Mouse (Mus musculus): Measurements from ENCODE around the gene Calm1. TPM values are rescaled to one million over a fixed set of nuclear protein-coding genes. Genes with fewer than 3 reads are reported as not detected.

Calm1 gene
- total and polyA plus RNA-seq, 3 experiments = 450 to 750 (median 627) TPM

GRCm38 (mm10) chr12:100186376-100186775 is 12.9 kb upstream of the Calm1 start:
- peaks cover 0 to 22% of the 10 kb centered on the region in 2 experiments; a peak in 2 of 4 replicates for H3K4me1 ChIP-seq (ENCODE audit: control insufficient read depth in 1 of 2, insufficient read depth in 2 of 2)
- in situ Hi-C loops (cut with MboI; ENCODE audit: low pct_ligation_motif_present, low pct_unique_long_range_greater_than_20kb, low sequenced_read_pairs) (no loop called here), dilution Hi-C loops (cut with MboI; ENCODE audit: extremely low pct_ligation_motif_present, extremely low pct_unique_long_range_greater_than_20kb, low sequenced_read_pairs) (no loop called here)
- H3K9ac ChIP-seq (ENCODE audit: insufficient read depth, low read depth) = peak overlapping the region; percentile 98
- no peak overlapping the region for H3K27ac ChIP-seq (ENCODE audit: insufficient read depth, low read depth)
- H3K4me2 ChIP-seq (ENCODE audit: insufficient read depth, low read depth, poor library complexity, severe bottlenecking) = peak overlapping the region; percentile 90
- TF ChIP-seq RCOR1 (conservative IDR thresholded peaks at IDR 0.05; ENCODE audit: low read depth, low read length) (no peak), TCF12 (IDR thresholded peaks at IDR 0.05; ENCODE audit: low read depth, low read length) (no peak), RAD21 (IDR thresholded peaks at IDR 0.05; ENCODE audit: low read depth, low read length) (no peak), ZMIZ1 (IDR thresholded peaks at IDR 0.05; ENCODE audit: low read depth, low read length) (no peak), MYC (IDR thresholded peaks at IDR 0.05; ENCODE audit: low read depth, low read length) (no peak), CHD1 (IDR thresholded peaks at IDR 0.05; ENCODE audit: low read depth, low read length) (no peak), MEF2A (IDR thresholded peaks at IDR 0.05; ENCODE audit: borderline replicate concordance, low read depth, low read length) (no peak), ELF1 (IDR thresholded peaks at IDR 0.05; ENCODE audit: low read depth, low read length) (no peak), NELFE (IDR thresholded peaks at IDR 0.05; ENCODE audit: low read depth, low read length) (no peak), USF1 (IDR thresholded peaks at IDR 0.05; ENCODE audit: low read depth, low read length) (no peak), CTCF (conservative IDR thresholded peaks at IDR 0.05 in 1 of 2, IDR thresholded peaks at IDR 0.05 in 1 of 2; ENCODE audit: low read depth in 2 of 2, low read length in 2 of 2) (no peak), PAX5 (IDR thresholded peaks at IDR 0.05; ENCODE audit: low read length) (no peak), EP300 (IDR thresholded peaks at IDR 0.05; ENCODE audit: low read length) (no peak), ZKSCAN1 (IDR thresholded peaks at IDR 0.05; ENCODE audit: borderline replicate concordance, low read depth, low read length) (no peak)
- H3K9me3 ChIP-seq (replicated peaks; ENCODE audit: low read length) = peaks cover 9% of the 10 kb centered on the region
- H3K79me2 ChIP-seq (replicated peaks; ENCODE audit: control insufficient read depth, extremely low read depth, insufficient read depth, poor library complexity, severe bottlenecking) = no peaks in the 10 kb centered on the region
- no peaks in the 10 kb centered on the region for H3K36me3 ChIP-seq (replicated peaks in 1 of 2; ENCODE audit: control insufficient read depth in 1 of 2, insufficient read depth in 1 of 2, low read length in 1 of 2)
- H3K4me3 ChIP-seq (replicated peaks in 1 of 3; ENCODE audit: low read depth in 2 of 3, low read length in 2 of 3, poor library complexity in 1 of 3) = peak overlapping the region; percentile 68 to 84 (median 73)
- DNase-seq (ENCODE audit: extremely low read depth) = no peak
- H3K27me3 ChIP-seq (replicated peaks) = no peaks in the 10 kb centered on the region

- dilution Hi-C loops (cut with MboI; ENCODE audit: extremely low pct_ligation_motif_present, extremely low pct_unique_long_range_greater_than_20kb, low sequenced_read_pairs) = no loop called here
- in situ Hi-C loops (cut with MboI; ENCODE audit: low pct_ligation_motif_present, low pct_unique_long_range_greater_than_20kb, low sequenced_read_pairs) = no loop called here
- Histone ChIP-seq H3K36me3 (replicated peaks in 1 of 2; ENCODE audit: control insufficient read depth in 1 of 2, insufficient read depth in 1 of 2, low read length in 1 of 2) (no peaks in the 10 kb centered on the region), H3K9ac (ENCODE audit: insufficient read depth, low read depth) (peak overlapping the region; percentile 98), H3K4me3 (replicated peaks in 1 of 3; ENCODE audit: low read depth in 2 of 3, low read length in 2 of 3, poor library complexity in 1 of 3) (peak overlapping the region; percentile 68 to 84 (median 73)), H3K27me3 (replicated peaks) (no peaks in the 10 kb centered on the region), H3K27ac (ENCODE audit: insufficient read depth, low read depth) (peak overlapping the region; percentile 60), H3K79me2 (replicated peaks; ENCODE audit: control insufficient read depth, extremely low read depth, insufficient read depth, poor library complexity, severe bottlenecking) (no peaks in the 10 kb centered on the region), H3K4me2 (ENCODE audit: insufficient read depth, low read depth, poor library complexity, severe bottlenecking) (peak overlapping the region; percentile 90; the same call in 1 of the 2 replicates), H3K9me3 (replicated peaks; ENCODE audit: low read length) (peaks cover 9% of the 10 kb centered on the region), H3K4me1 (ENCODE audit: control insufficient read depth in 1 of 2, insufficient read depth in 2 of 2) (peaks cover 0 to 22% of the 10 kb centered on the region in 2 experiments; a peak in 2 of 4 replicates)
- peak; percentile 97 for DNase-seq (ENCODE audit: extremely low read depth)
- peak; percentile 49; the same call in 1 of the 2 replicates for TF ChIP-seq IRF4 (IDR thresholded peaks at IDR 0.05; ENCODE audit: low read depth, low read length)
- peak; percentile 92 for TF ChIP-seq KAT2A (IDR thresholded peaks at IDR 0.05; ENCODE audit: insufficient replicate concordance, low read length)
- TF ChIP-seq ZC3H11A (IDR thresholded peaks at IDR 0.05; ENCODE audit: low read depth, low read length) = no peak
- TF ChIP-seq ETS1 (conservative IDR thresholded peaks at IDR 0.05; ENCODE audit: low read depth, low read length) = no peak; the same call in 1 of the 2 replicates
- no peak; the same call in 1 of the 2 replicates for TF ChIP-seq USF1 (IDR thresholded peaks at IDR 0.05; ENCODE audit: low read depth, low read length)
- no peak for TF ChIP-seq CTCF (conservative IDR thresholded peaks at IDR 0.05 in 1 of 2, IDR thresholded peaks at IDR 0.05 in 1 of 2; ENCODE audit: low read depth in 2 of 2, low read length in 2 of 2)
- TF ChIP-seq JUN (IDR thresholded peaks at IDR 0.05; ENCODE audit: insufficient read depth, low read depth, low read length) = no peak
- peak; percentile 80 for TF ChIP-seq MAX (IDR thresholded peaks at IDR 0.05; ENCODE audit: low read length)
- peak; percentile 70 for TF ChIP-seq TBP (conservative IDR thresholded peaks at IDR 0.05; ENCODE audit: low read depth, low read length)
- TF ChIP-seq CHD1 (IDR thresholded peaks at IDR 0.05; ENCODE audit: low read depth, low read length) = no peak; the same call in 1 of the 2 replicates
- peak; percentile 90; the same call in 1 of the 2 replicates for TF ChIP-seq RCOR1 (conservative IDR thresholded peaks at IDR 0.05; ENCODE audit: low read depth, low read length)
- no peak; the same call in 1 of the 2 replicates for TF ChIP-seq GABPA (IDR thresholded peaks at IDR 0.05; ENCODE audit: insufficient replicate concordance, low read depth, low read length)
- peak; percentile 53; the same call in 1 of the 2 replicates for TF ChIP-seq MAFK (IDR thresholded peaks at IDR 0.05; ENCODE audit: insufficient replicate concordance, low read length)
- TF ChIP-seq EP300 (IDR thresholded peaks at IDR 0.05; ENCODE audit: low read length) = no peak
- peak; percentile 64 for TF ChIP-seq NRF1 (IDR thresholded peaks at IDR 0.05; ENCODE audit: low read depth, low read length)
- no peak; the same call in none of the 2 replicates for TF ChIP-seq MYC (IDR thresholded peaks at IDR 0.05; ENCODE audit: low read depth, low read length)
- peak; percentile 68; the same call in 1 of the 2 replicates for TF ChIP-seq POLR2AphosphoS2 (IDR thresholded peaks at IDR 0.05; ENCODE audit: low read depth, low read length)
- TF ChIP-seq HCFC1 (IDR thresholded peaks at IDR 0.05; ENCODE audit: low read depth, low read length) = peak; percentile 85
- TF ChIP-seq CHD2 (IDR thresholded peaks at IDR 0.05; ENCODE audit: low read length) = peak; percentile 86
- no peak for TF ChIP-seq ZNF384 (IDR thresholded peaks at IDR 0.05; ENCODE audit: low read depth, low read length)
- no peak for TF ChIP-seq SMC3 (IDR thresholded peaks at IDR 0.05; ENCODE audit: low read depth, low read length)
- no peak for TF ChIP-seq RAD21 (IDR thresholded peaks at IDR 0.05; ENCODE audit: low read depth, low read length)
These were observed 12.1 kb upstream of the Calm1 start for GRCm38 (mm10) chr12:100187013-100187755.
